Mouse (Mus musculus): ENCODE results near the gene Arid5a. TPM values are rescaled to one million over a fixed set of nuclear protein-coding genes. Genes with fewer than 3 reads are reported as not detected.

Gene Arid5a
- 10 to 100 TPM; 15.2 to 16.4 TPM for total RNA-seq (2021)
- long read RNA-seq, full-length matches to known transcripts = 16 of 17 reads
- long read RNA-seq, partial matches to known transcripts = 0 of 17 reads
- long read RNA-seq, other reads (novel, unspliced or antisense) = 1 of 17 reads

GRCm38 (mm10) chr1:36307495-36308280, at the start of gene Arid5a:
Gene Arid5a (plus strand): TSS chr1:36307733.
- peak; percentile 77 to 91 for DNase-seq (ENCODE audit: low spot score in 2 of 2)

- no peak for DNase-seq (ENCODE audit: low spot score in 2 of 2)
These were observed 48.9 kb upstream of the Arid5a start for GRCm38 (mm10) chr1:36258631-36259030.

DNA sequence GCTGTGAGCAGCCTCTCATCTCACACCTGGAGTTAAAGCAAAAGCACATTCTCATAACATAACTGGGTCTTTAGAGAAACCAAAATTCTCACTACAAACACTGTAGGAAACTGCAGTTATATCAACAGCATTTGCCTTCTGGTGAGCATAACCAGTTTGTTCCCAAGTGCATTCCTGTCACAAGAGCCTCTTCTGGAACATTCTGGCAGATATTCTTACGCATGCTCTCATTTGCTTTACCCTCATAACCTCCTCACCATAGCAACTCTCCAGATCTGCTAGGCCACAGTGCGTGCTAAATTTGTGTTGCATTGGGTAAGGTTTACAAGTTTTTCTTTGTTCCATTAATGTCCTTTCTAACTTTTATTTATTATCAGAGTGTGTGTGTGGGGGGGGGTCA, 48.3 kb upstream of the Arid5a start:
- no peak for DNase-seq (ENCODE audit: low spot score in 2 of 2)

GRCm38 (mm10) chr1:36260418-36260817, 47.1 kb upstream of the Arid5a start:
- DNase-seq (ENCODE audit: low spot score in 2 of 2) = no peak

GRCm38 (mm10) chr1:36261708-36262504, 45.6 kb upstream of the Arid5a start:
- no peak for DNase-seq (ENCODE audit: low spot score in 2 of 2)

DNA sequence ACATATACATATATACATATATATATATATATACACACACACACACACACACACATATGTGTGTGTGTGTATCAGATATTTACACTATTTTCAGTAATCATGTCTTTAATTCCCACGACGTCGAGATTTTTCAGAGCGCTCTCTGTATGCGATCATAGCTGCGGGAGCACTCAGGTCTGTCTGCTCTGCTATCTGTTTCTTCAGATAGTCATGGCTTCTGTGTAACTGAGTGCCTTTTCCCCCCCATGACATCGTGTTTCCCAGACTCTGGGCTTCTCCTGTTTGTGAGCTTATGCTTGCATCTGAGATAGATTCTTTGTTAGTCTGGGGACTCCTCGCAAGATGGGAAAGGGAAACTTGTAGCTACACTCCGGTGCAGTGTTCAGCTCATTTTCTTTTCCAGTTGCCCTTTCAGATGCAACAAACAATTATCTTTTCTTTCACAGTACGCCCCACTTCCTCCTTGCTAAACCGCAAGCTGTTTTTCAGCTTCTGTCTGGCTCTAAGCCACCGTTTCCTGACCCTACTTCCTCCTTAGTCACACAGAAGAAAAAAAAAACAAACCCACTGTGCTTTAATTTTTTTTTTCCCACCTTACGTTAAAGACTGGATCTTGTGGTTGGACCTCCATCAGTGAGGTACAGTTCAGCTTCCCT, 43.6 kb upstream of the Arid5a start:
- DNase-seq (ENCODE audit: low spot score in 2 of 2) = no peak

DNA sequence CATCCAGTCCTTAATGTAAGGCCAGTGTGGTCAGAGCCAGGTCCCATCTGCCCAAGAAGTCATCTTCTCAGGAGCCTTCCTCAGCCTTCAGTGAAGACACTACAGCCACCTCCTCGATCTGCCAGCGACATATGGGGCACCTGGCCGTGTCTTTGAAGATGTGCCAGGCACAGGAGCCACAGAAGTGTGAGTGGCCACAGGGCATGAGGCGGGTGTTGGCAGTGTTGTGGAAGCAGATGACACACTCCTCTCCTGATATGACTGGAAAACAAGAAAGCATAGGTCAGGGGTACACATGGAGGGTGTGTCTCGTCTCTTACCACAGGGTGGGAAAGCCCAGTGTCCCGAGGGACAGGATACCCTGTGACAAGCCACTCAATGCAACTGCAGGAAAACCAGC, 41.2 kb upstream of the Arid5a start:
- no peak for DNase-seq (ENCODE audit: low spot score in 2 of 2)

DNA sequence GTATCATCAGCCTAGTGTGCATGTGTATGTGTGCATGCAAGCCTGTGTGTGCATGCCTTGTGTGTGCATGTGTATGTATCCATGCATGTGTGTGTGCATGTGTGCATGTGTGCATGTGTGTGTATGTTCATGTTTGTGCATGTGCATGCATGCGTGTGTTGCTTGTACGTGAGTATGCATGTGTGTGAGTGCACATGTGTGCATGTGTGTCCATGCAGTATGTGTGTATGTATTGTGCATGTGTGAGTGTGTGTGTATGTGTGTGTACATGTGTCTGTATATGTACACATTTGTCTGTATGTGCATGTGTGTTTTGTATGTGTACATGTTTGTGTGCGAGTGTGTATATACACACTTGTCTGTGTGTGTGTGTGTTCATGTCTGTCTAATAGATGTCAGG, 39.9 kb upstream of the Arid5a start:
- no peak for DNase-seq (ENCODE audit: low spot score in 2 of 2)

- DNase-seq (ENCODE audit: low spot score in 2 of 2) = no peak
These were observed 38.3 kb upstream of the Arid5a start for GRCm38 (mm10) chr1:36269121-36269795.

GRCm38 (mm10) chr1:36270666-36271065, 36.9 kb upstream of the Arid5a start:
- no peak for DNase-seq (ENCODE audit: low spot score in 2 of 2)

GRCm38 (mm10) chr1:36271516-36272230, 35.9 kb upstream of the Arid5a start:
- DNase-seq (ENCODE audit: low spot score in 2 of 2) = no peak

GRCm38 (mm10) chr1:36272546-36272945, 35.0 kb upstream of the Arid5a start:
- DNase-seq (ENCODE audit: low spot score in 2 of 2) = no peak

- DNase-seq (ENCODE audit: low spot score in 2 of 2) = no peak
These were observed 34.2 kb upstream of the Arid5a start for GRCm38 (mm10) chr1:36273288-36273687.

GRCm38 (mm10) chr1:36274455-36274854, 33.1 kb upstream of the Arid5a start, which contains the start of gene Neurl3:
Gene Neurl3 (minus strand): TSS chr1:36274679.
- DNase-seq (ENCODE audit: low spot score in 2 of 2) = no peak

DNA sequence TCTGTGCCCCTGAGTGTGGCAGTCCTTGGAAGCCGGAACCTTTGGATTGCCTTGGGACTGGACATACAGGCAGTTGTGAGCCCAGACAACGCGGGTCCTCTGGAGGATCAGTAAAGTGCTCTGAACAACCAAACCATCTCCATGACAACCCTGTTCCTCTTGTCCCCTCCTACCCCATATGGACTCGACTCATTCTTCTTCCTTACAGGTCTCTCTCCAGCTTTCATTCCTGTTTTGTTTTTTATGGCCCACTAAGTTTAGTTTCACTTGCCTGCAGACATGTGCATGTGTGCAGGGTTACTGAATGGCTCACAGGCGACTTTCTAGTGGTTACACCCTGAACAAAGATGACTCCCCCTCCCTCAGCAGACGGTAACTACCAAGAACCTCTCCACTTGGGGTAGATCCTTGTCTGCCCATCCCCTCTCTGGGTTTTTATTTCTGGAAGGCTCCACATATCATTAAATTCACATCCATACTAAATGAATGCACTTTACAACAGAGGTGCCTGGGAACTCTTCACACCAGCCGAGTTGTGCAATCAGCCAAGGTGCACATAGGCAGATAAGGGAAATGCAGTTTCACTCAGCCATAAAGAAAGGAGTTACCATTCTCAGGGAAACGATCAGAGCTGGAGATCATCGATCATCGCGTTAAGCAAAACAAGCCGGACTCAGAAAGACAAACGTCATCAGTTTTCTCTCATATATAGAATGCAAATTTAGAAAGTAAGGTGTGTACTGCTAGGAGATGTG, 31.7 kb upstream of the Arid5a start:
- no peak for DNase-seq (ENCODE audit: low spot score in 2 of 2)

GRCm38 (mm10) chr1:36277267-36278060, 30.1 kb upstream of the Arid5a start:
- DNase-seq (ENCODE audit: low spot score in 2 of 2) = peak; percentile 29 to 74

DNA sequence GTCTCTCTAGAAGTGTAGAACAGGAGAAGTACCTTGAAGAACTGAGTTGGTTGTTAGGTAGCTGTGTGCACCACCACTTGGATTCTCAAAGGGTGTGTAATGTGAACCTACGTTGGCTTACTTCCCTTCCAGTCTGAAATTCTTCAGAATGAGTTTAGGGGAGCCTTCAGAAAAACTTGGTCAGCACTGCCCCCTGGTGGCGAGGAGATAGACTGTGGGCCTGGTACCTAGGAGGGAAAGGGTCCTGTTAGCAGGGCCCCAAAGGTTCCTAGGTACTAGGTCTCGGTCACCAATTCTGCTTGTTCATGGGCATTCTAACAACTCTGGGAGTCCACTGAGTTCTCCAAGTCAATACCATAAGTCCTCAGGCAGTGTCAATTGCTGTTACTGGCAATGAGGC, 28.3 kb upstream of the Arid5a start:
- peak; percentile 37 to 80 for DNase-seq (ENCODE audit: low spot score in 2 of 2)

DNA sequence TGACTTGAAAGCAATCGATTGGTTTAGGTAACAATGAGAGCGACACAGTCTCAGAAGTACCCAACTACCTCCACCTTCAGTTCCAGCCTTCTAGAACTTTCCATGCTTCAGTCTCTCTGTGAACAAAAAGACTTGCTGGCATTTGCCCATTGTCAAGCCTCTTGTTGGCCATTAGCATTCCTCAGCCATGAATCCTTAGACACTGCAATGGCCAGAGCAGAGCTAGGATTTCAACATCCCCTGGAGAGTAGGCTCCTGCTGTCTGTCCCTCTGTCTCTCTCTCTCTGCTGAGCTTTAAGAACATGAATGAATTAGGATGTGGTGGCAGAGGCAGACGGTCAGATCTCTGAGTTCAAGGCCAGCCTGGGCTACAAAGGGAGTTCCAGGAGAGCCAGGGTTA, 26.6 kb upstream of the Arid5a start:
- no peak for DNase-seq (ENCODE audit: low spot score in 2 of 2)

DNA sequence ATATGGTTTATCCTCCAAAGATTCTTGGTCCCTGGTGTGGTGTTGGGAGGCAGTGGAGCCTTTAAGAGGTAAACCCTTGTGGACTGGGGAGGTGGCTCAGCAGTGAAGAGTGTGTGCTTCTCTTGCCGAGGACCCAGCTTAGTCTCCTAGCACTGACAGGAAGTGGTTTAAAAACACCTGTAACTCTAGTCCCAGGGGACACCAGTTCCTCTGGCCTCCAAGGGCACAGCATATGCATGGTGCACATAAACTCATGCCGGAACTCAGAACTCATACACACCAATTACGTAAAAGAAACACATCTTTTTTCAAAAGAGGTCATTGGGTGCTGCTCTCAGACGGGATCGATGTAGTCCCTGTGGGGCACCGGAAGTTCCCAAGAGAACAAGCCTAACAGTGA, 25.7 kb upstream of the Arid5a start:
- no peak for DNase-seq (ENCODE audit: low spot score in 2 of 2)
